In the genomic region with DNA sequence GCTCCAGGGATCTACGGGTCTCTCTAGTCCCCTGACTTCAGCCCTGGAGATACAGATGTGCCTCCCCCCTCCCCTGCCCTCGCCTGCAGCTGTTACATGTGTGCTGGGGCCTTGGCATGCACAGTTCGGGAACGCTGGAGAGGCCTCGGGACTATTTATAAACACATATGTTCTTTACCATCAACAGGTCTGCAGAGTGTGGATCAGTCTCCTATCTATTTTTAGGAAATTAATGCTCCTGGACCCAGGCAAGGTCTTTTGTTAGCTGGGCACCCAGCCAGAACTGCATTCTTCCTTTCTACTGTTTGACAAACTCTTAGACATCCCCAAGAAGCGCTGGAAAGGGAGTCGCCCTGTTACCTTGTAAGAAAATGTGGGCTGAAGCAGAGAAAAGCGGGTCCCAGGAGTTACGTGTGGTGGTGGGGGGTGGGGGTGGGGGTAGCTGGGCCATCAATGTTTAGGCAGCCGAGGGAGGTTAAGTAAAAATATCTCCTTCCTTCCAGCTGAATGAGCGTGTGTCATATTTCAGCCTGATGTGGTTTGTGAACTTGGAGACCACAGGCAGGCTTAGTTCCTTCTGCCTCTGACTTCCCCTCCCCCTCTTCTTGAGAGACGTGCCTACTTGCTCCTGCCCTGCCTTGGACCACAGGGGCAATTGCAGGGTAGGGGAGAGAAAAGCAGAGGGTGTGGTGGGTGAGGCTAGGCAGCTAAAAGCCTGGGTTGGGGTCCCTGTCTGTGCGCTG, we compare ENCODE assay signal across 1 mouse cellular context.
TF ChIP-seq lines count a peak whose summit lies in the region.

No protein-coding gene starts in this region.

TF ChIP-seq in MEL, 35 proteins besides CTCF, POLR2A, EP300 and RAD21 (continued from another document):
- TF ChIP-seq ZMIZ1 (IDR thresholded peaks at IDR 0.05; ENCODE audit: low read depth, low read length) (no peak), MAX (IDR thresholded peaks at IDR 0.05; ENCODE audit: low read length) (peak; percentile 39; the same call in 1 of the 2 replicates), GATA1 (IDR thresholded peaks at IDR 0.05; ENCODE audit: low read depth, low read length) (no peak), POLR2AphosphoS5 (IDR thresholded peaks at IDR 0.05; ENCODE audit: borderline replicate concordance, low read depth, low read length) (no peak), UBTF (IDR thresholded peaks at IDR 0.05; ENCODE audit: borderline replicate concordance, insufficient read depth, low read depth, low read length) (no peak), SMC3 (IDR thresholded peaks at IDR 0.05; ENCODE audit: low read depth, low read length) (no peak), ZKSCAN1 (IDR thresholded peaks at IDR 0.05; ENCODE audit: low read depth, low read length) (no peak), USF1 (IDR thresholded peaks at IDR 0.05; ENCODE audit: low read depth, low read length) (no peak), ZC3H11A (IDR thresholded peaks at IDR 0.05; ENCODE audit: low read depth, low read length) (no peak), CHD2 (IDR thresholded peaks at IDR 0.05; ENCODE audit: low read length) (peak; percentile 56), POLR2AphosphoS2 (IDR thresholded peaks at IDR 0.05; ENCODE audit: low read length) (no peak), GABPA (IDR thresholded peaks at IDR 0.05; ENCODE audit: low read depth, low read length) (no peak), TAL1 (IDR thresholded peaks at IDR 0.05; ENCODE audit: low read length) (peak; percentile 44), ELF1 (IDR thresholded peaks at IDR 0.05; ENCODE audit: low read depth, low read length) (no peak), HCFC1 (IDR thresholded peaks at IDR 0.05; ENCODE audit: low read depth, low read length) (peak; percentile 41; the same call in 1 of the 2 replicates), MYB (IDR thresholded peaks at IDR 0.05; ENCODE audit: low read depth, low read length) (no peak), TBP (IDR thresholded peaks at IDR 0.05; ENCODE audit: low read depth, low read length) (0 out of 2 replicates have a peak, but pooled peaks have one; percentile 21)
